Mouse (Mus musculus): ENCODE measurements at regions not wholly inside any gene's neighbourhood (a gene's known extent, or its start where the extent isn't known, plus 50 kb on each side); places are given as distances from the start of the nearest gene placed in this dataset.
"Not testable (repeated sequence)": the region's sequence is repeated elsewhere in the genome, so short reads cannot be mapped to it uniquely, and the experiment has no call there.

GRCm38 (mm10) chr7:137628266-137628665, 190.9 kb downstream of the Glrx3 start:
- no peak for DNase-seq
- intact Hi-C loops (cut with DNase I) = no loop called here

DNA sequence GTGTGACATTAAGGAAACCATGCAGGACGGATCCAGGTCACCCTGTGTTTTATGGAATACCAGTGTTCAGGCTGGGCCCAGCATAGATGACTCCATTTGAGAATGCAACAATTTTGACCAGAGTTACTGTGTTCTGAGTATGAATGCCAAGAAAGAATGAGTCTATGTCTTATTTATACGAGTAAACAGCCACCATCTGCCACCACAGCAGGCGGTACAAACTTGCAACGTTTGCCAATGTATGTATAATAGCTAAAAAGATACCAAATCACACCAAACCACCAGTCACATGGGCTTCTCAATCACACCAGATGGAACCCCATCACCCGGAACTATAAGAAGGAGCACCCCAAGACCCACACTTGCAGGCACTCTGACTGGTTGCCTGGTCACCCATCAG, 192.1 kb downstream of the Glrx3 start:
- DNase-seq = no peak
- intact Hi-C loops (cut with DNase I) = no loop called here

GRCm38 (mm10) chr7:137648621-137649020, 211.2 kb downstream of the Glrx3 start:
- no peak for DNase-seq
- intact Hi-C loops (cut with DNase I) = no loop called here

DNA sequence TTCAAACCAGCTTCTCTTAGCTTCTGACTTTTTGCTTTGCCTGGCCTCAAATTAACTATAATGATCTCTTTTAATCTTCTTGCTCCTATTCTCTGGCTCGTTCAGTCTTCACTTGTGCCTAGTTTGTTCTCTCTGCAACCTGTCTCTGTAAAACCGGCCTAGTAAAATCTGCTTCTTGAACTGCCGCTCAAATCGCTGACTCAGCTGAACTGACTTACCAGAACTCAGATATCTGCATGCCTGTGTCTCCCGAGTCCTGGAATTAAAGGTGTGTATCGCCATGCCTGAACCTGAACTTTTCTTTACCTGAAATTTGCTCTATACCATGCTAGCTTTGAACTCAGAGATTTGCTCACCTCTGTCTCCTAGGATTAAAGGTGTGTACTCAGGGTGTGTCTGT, 212.2 kb downstream of the Glrx3 start:
- no peak for DNase-seq
- intact Hi-C loops (cut with DNase I) = no loop called here

DNA sequence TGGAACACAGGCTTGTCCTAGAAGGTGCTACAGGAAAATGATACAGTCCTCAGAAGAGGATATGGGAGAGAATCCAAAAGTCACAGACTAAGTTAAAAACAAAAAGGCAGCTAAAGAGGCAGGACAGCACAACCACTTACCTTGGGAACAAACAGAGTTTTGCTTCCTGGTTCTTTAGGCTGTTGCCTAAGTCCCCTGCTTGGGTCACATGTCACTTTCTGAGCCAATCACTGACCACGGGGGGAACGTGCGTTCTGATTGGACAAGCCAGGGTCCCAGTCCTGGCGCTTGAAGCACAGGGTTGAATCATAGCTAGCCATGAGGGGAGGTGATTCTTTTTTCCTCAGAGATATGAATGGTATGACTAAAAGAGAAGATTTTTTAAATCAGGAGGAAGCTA, 216.4 kb downstream of the Glrx3 start:
- intact Hi-C loops (cut with DNase I) = no loop called here
- no peak for DNase-seq

DNA sequence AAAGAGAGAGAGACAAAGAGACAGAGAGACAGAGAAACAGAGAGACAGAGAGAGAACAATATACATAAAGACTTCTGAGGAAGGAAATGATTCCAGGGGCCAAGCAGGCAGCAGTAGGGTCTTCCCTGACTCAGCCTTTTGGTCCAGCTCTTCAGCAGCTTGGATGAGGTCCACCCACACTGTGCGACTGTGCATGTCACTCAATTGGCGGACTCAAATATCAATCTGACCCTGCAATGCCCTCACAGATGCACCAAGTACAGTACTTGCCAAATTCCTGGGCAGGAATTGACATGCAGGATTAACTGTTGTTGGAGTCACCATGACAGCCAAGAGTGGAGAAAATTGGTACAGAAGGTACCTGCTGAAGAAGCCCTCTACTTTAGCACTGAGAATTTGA, 229.8 kb downstream of the Glrx3 start:
- no peak for DNase-seq
- intact Hi-C loops (cut with DNase I) = no loop called here

DNA sequence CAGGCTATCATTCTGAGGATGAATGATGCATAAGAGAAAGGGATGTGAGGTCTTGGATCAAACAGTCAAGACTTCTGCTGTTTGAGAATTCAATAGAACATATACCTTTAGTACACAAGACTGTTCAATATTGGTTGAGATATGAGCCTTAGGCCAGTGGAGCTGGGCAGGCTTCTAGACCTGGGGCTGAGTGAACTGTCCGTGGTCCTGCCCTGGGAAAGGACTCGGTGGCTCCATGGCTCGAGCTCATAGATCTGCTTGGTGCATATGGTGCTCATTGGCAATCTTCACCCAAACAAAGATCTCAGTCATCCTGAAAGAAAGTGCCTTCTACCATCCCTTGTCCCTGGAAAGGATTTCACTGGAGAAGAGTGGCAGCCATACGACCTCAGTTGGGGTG, 233.7 kb downstream of the Glrx3 start:
- intact Hi-C loops (cut with DNase I) = no loop called here

GRCm38 (mm10) chr7:137674596-137674995, 237.2 kb downstream of the Glrx3 start:
- intact Hi-C loops (cut with DNase I) = no loop called here
- no peak for DNase-seq

More for the DNA sequence above, 233.7 kb downstream of the Glrx3 start:
- no peak for DNase-seq

DNA sequence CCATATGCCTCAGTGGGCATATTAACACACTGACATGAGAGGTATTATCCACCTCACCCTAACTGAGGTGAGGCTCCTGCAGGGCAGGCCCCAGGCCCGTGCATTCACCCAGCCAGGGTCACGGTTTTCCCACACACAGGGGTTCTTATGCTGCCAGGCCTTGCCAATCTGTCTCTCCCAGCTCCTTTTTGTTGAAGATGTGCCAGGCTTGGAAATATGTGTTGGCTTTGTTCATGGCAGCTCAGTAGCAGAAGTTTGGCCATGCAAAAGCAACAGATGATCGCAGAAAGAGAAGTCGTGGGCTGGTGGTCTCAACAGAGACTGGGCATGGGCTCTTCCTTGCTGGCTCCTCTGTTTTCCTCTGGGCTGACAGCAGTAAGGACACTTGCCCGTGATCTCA, 238.0 kb downstream of the Glrx3 start:
- no peak for DNase-seq
- intact Hi-C loops (cut with DNase I) = no loop called here

- intact Hi-C loops (cut with DNase I) = no loop called here
- DNase-seq = no peak
Observed at GRCm38 (mm10) chr7:137684826-137685225, 247.4 kb downstream of the Glrx3 start.

DNA sequence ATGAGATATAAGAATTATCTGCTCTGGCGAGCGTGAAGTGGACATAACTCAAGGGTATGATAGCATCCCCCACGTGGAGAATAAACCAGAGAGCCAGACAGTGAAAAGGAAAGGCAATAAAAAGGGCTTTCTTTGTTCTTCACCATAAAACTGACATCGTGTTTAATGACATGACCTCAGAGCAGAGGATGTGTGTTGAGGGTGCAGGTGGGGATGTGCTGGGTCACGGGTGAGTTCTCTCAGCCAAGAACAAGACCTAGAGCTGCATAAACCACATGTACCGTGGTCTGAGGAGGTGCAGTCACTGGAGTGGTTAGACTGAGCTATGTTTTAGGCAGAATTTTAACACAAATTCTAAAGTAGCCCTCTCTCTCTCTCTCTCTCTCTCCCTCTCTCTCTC, 247.9 kb downstream of the Glrx3 start:
- intact Hi-C loops (cut with DNase I) = no loop called here

DNA sequence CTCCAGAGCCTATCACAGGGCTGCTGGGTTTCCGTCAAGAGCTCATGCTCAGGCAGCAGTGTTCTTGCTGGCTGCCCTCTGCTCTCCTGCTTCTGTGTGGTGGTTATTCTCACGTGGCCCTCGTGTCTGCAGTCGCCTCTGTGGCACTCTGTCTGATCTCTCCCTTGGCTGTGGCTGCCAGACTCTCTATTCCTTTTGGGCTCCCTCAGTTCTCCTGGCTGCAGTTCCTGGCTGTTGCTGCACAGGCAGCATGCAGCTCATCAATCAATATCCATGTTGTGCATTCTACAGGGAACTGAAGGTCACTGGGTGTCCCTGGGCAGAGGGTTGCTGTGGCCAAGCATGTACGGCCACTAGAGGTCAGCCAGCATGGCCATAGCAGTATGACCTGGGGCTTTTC, 259.4 kb downstream of the Glrx3 start:
- no peak for DNase-seq
- intact Hi-C loops (cut with DNase I) = no loop called here

More for the DNA sequence above, 247.9 kb downstream of the Glrx3 start:
- DNase-seq = no peak

- DNase-seq; intact Hi-C loops (cut with DNase I): not testable (repeated sequence)
Observed at GRCm38 (mm10) chr7:137698501-137698900, 261.1 kb downstream of the Glrx3 start.

- intact Hi-C loops (cut with DNase I) = no loop called here
Observed at GRCm38 (mm10) chr7:137712862-137713261, 275.4 kb downstream of the Glrx3 start.

DNA sequence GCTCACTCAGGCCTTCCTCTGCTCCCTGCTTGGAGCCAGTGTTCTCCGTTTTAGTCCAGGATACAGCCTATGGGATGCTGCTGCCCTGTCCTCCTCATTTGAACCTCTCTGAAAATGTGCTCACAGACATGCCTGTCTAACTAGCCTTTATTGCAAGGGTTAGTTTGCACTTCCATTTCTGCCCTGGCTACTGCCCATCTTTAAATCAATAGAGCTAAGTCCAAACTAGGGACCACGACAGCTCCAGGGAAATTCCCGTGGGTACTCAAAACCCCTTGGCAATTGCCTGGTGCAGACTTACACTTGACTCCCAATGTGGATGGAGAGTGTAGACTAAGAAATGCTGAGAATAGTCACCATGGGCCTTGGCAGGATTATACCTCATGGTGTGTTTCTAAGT, 276.4 kb downstream of the Glrx3 start:
- DNase-seq = no peak
- intact Hi-C loops (cut with DNase I) = no loop called here

More at GRCm38 (mm10) chr7:137712862-137713261, 275.4 kb downstream of the Glrx3 start:
- DNase-seq = no peak

- intact Hi-C loops (cut with DNase I) = no loop called here
- no peak for DNase-seq
Observed at GRCm38 (mm10) chr7:137714318-137714962, 277.0 kb downstream of the Glrx3 start.

- DNase-seq = no peak
- intact Hi-C loops (cut with DNase I) = no loop called here
Observed at GRCm38 (mm10) chr7:137715126-137715900, 277.9 kb downstream of the Glrx3 start.

DNA sequence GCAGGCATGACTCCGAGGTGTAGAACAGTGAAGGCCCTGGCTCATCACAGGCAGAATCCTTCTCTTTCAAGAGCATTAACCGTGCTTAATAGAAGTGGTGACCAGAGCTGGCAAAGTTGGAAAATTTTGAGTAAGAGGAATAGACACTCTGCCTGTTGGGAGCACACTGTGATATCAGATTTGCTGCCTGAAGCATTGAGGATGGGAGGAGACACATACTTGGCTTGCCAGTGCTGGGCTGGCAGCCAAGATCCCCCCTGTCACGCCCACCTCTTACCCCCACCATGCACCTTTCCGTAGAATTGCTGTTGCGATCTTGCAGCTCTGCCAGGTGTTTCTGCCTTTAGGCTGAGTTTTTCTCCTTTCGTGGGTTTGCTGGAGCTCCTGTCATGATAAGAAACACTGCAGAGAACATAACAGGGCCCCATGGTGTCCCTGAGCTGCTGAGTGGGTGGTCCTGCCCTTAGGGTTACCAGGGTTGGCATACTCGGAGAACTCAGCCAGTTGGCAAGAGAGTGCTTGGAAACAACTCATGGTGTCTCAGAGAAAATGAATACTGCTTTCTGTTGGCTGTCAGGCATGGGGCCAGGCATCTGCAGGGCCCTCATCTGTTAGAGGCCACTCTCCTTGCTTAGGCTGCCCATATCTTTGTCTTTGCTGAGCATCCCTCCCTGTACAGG, 286.1 kb downstream of the Glrx3 start:
- DNase-seq = no peak
- intact Hi-C loops (cut with DNase I) = no loop called here

DNA sequence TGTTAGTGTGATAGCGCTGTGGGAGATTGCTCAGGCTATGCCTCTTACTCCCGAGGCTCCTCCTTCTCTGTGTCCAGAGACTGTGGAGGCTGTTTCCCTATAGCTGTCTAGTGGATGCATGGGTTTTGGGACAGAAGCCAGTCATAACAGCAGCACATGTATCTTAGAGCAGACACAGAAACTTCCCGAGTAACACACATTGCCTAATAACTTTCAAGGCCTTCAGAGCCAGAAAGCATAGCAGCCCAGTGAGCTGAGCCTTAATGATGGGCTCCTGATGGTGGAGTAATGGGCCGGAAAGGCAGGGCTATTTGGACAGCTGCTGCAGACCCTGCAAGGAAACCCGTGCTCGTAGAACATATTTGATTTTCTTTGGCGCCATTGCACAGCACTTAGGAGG, 288.6 kb downstream of the Glrx3 start:
- intact Hi-C loops (cut with DNase I) = no loop called here
- DNase-seq = no peak

DNA sequence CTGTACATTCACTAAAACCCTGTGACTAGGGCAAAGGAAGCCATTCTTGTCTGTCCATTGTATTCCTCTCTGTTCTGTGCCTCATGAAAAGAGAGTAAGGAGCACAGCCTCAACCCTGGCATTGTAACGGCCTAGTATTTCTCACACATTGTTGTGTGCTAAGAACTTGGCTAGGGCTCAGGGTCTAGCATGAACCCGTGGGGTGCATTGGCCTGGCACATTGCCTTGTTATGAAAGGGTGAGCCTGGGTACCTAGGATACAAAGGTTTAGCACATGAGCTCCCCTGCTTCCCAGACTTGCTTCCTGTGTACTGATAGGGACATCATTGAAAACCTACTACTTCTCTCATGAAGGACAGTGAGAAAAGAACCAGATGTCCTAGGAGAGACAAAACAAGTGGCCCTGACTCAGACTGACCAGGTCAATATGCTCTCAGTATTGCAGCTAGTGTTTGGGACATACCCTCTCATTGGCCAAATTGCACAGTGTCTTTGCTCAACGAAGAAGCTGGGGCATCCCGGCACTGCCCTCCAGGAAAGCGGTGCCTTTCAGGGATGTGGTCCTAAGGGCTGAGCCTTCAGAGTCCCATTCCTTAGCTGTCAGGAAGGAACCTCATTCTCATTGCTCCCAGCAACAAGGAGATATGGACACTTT, 298.6 kb downstream of the Glrx3 start:
- intact Hi-C loops (cut with DNase I) = no loop called here
- DNase-seq = no peak

DNA sequence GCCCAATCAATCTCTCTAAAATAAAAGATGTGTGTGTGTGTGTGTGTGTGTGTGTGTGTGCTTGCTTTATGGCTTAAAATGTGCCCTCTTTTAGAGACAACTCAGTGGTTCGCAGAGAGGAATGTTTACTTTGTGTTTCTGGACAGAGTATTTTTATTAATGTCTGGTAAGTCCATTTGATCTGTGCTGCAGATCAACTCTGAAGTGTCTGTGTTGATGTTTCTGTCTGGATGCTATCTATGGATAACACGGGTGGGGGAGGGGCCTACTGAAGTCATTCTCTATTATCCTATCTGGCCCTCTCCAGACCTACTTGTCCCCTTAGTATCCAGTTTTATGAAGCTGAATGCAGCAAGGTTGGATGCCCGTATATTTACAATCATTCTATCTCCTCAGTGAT, 304.3 kb downstream of the Glrx3 start:
- DNase-seq = no peak
- intact Hi-C loops (cut with DNase I) = no loop called here

All from gastrocnemius, postnatal 36 days (tissue).